Mouse (Mus musculus) forebrain, embryonic 10.5 days (tissue): ENCODE measurements around the gene Lypd9. TPM values are rescaled to one million over a fixed set of nuclear protein-coding genes. Genes with fewer than 3 reads are reported as not detected.
"Not testable (repeated sequence)": the region's sequence is repeated elsewhere in the genome, so short reads cannot be mapped to it uniquely, and the experiment has no call there.

Source experiments
- DNase-seq: peaks from one replicate; pipeline ENCODE4 v3.0.0-alpha.2; 2017; ENCODE audit warnings: low spot score; ENCODE audit errors: extremely low spot score
- H3K27ac ChIP-seq: fragments of 300-500 bp; sonication (generic); 2 replicates; pipeline ENCODE4 v1.5.1; 2016; ENCODE audit warnings: mild to moderate bottlenecking
- H3K27me3 ChIP-seq: fragments of 300-500 bp; sonication (generic); 2 replicates; pipeline ENCODE4 v1.6.1; 2016; ENCODE audit warnings: mild to moderate bottlenecking; ENCODE audit not compliant: poor library complexity, severe bottlenecking
- H3K36me3 ChIP-seq: fragments of 300-500 bp; sonication (generic); replicated peaks from 2 replicates; pipeline ENCODE4 v1.6.1; 2016; ENCODE audit warnings: mild to moderate bottlenecking, moderate library complexity
- H3K4me1 ChIP-seq: fragments of 300-500 bp; sonication (generic); 2 replicates; pipeline ENCODE4 v1.6.1; 2016
- H3K4me3 ChIP-seq: fragments of 300-500 bp; sonication (generic); 2 replicates; pipeline ENCODE4 v1.5.1; 2016; ENCODE audit warnings: mild to moderate bottlenecking, moderate library complexity
- H3K9me3 ChIP-seq: fragments of 300-500 bp; sonication (generic); 2 replicates; pipeline ENCODE4 v1.6.1; 2016; ENCODE audit warnings: mild to moderate bottlenecking, moderate library complexity
- WGBS: fragments of 180-500 bp; shearing (Covaris S2); methylation state at CpG from one replicate; pipeline ENCODE4 v1.1.7; 2016; 5-methylcytosine and 5-hydroxymethylcytosine counted together
- polyA plus RNA-seq: library from polyadenylated mRNA; unstranded; fragments of >200 nt; fragmentation: Nextera tagmentation; extraction: Ambion mirVana; gene quantifications from 2 replicates; pipeline ENCODE4 v1.2.1, GENCODE M21; 2016

Gene Lypd9
- polyA plus RNA-seq = not detected in 2 replicates

DNA sequence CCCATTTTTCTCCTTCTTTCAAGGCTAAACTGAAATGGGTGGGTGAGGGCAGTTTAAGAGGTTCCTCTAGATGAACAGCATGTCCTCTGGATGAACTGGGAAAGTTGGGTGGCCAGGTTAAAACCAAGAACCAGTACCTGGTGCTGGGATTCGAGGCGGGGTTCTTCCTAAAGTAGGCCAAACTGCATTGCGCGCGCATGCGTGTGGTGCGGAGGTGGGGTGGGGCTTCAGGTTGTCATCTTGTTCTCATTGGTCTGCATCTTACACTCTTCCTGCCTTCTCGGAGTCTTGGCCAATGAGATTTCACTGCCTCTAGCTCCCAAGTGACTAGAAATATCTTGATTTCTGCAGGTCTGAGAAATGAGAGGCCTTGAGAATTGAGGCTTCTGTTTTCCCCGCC, at the start of gene Lypd9:
Gene Lypd9 (minus strand): TSS at position 165 of the 400 bp plus-strand sequence.
- Histone ChIP-seq H3K9me3 (peaks cover 4% of the 10 kb centered on the region; the same call in 1 of the 2 replicates), H3K4me3 (no peak within 1 kb of the TSS), H3K36me3 (no peaks in the 10 kb centered on the region), H3K4me1 (no peaks in the 10 kb centered on the region), H3K27me3 (no peaks in the 10 kb centered on the region), H3K27ac (no peak within 1 kb of the TSS)
- WGBS = 93% methylated on average over 9 of the region's 9 CpGs
- DNase-seq = no peak

DNA sequence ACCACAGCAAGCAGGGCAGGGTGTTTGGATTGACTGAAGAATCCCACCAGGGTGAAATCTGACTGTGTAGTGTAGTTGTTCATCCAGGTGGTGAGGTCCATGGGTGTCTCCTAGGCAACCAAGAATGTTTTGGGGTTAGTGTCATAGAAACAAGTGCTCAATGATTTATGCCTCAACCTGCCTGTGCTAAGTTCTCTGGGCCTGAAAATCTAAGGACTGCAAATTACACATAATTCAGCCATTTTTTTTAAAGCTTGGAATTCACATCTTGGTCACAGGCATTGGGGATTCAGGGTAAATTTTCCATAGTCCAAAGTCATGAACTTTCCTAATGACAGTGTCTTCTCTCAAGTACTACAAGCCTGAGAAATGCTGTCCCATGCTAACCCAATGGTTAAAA, 49.7 kb upstream of the Lypd9 start, which contains the start of gene Olfr331:
Gene Olfr331 (minus strand): TSS at position 101 of the 400 bp plus-strand sequence.
- H3K27me3 ChIP-seq, H3K4me1 ChIP-seq, H3K9me3 ChIP-seq, DNase-seq, H3K27ac ChIP-seq, H3K4me3 ChIP-seq, H3K36me3 ChIP-seq: not testable (repeated sequence)

DNA sequence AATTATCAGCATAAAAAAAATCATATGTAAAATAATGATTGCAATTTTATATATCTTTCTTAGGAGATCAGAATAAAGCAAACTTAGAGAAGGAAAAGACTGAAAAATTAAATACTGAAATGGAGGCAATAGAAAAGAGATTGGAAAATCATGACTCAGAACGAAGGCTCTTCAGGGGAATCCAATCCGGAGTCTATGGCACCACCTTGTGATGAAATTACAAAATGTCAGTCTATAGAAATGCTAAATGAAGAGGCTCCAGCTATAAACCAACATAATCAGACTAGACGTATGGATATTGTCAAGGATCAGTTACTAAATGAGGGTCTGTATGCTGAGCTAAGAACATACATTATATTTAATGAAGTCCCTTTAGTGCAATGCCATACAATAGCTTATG, 46.6 kb upstream of the Lypd9 start:
- Histone ChIP-seq H3K36me3 (no peaks in the 10 kb centered on the region), H3K27me3 (no peaks in the 10 kb centered on the region), H3K9me3 (no peaks in the 10 kb centered on the region; the same call in 1 of the 2 replicates), H3K27ac (no peak overlapping the region), H3K4me3 (no peak overlapping the region), H3K4me1 (no peaks in the 10 kb centered on the region)
- DNase-seq = no peak
- 73% methylated on average over 3 of the region's 3 CpGs for WGBS

DNA sequence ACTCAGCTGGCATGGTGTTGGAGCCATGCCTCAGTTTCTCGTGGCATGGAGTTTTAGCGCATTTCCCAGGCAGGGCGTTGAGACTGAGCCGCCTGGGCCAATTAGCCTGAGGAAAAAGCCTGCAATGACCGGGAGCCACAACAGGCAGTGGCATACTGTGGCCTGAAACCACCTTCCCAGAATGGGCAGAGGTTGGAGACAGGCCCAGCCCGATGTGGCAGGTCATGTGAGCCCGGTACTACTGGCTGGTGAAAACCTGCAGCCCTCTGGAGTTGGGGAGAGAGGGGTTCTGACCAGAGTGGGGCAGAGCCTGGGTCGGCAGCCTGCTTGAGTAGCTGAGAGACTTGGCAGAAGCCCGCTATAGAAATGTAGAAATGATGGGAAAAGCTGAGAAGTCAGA, 46.0 kb upstream of the Lypd9 start:
- H3K9me3 ChIP-seq = no peaks in the 10 kb centered on the region; the same call in 1 of the 2 replicates
- DNase-seq = no peak
- WGBS = 84% methylated on average over 9 of the region's 9 CpGs
- H3K27me3 ChIP-seq = no peaks in the 10 kb centered on the region
- H3K36me3 ChIP-seq = no peaks in the 10 kb centered on the region
- H3K4me1 ChIP-seq = no peaks in the 10 kb centered on the region
- no peak overlapping the region for H3K4me3 ChIP-seq
- H3K27ac ChIP-seq = no peak overlapping the region

- 93% methylated on average over 2 of the region's 2 CpGs for WGBS
- H3K4me1 ChIP-seq = no peaks in the 10 kb centered on the region
- H3K9me3 ChIP-seq = no peaks in the 10 kb centered on the region; the same call in 1 of the 2 replicates
These were observed 39.7 kb upstream of the Lypd9 start, which contains the start of gene Olfr332 for GRCm38 (mm10) chr11:58492455-58492854. Olfr332 (minus strand) TSS chr11:58492555.

GRCm38 (mm10) chr11:58462170-58462569, 9.4 kb upstream of the Lypd9 start, which contains the start of gene Olfr30:
Olfr30 (minus strand) TSS chr11:58462270.
- no peak within 1 kb of the TSS for H3K4me3 ChIP-seq
- H3K36me3 ChIP-seq = no peaks in the 10 kb centered on the region
- H3K9me3 ChIP-seq = no peaks in the 10 kb centered on the region
- DNase-seq = no peak
- H3K27me3 ChIP-seq = no peaks in the 10 kb centered on the region
- H3K27ac ChIP-seq = no peak within 1 kb of the TSS
- H3K4me1 ChIP-seq = no peaks in the 10 kb centered on the region

More at GRCm38 (mm10) chr11:58492455-58492854, 39.7 kb upstream of the Lypd9 start, which contains the start of gene Olfr332:
- Histone ChIP-seq H3K27ac (no peak within 1 kb of the TSS), H3K4me3 (no peak within 1 kb of the TSS), H3K27me3 (no peaks in the 10 kb centered on the region), H3K36me3 (no peaks in the 10 kb centered on the region)
- no peak for DNase-seq

DNA sequence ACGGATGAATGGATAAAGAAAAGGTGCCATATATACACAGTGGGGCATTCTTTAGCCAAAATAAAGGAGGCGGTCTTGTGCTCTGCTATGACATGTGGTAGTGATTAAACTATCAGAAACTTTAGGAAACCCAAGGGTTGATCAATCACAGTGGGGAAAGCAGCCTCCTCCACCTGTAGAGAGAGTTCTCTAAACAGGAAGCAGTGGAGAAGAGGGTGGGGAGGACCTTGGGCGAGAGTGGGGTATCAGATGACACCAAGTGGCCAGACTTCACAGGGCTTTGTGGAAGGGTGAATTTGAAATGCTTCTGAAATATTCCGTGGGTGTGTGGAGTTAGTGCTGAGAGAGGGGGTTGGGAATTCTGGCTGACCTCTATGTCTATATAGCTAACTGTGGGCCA, 869 bp upstream of the Lypd9 start:
- Histone ChIP-seq H3K9me3 (peaks cover 4% of the 10 kb centered on the region; the same call in 1 of the 2 replicates), H3K4me1 (no peaks in the 10 kb centered on the region), H3K27ac (no peak overlapping the region), H3K4me3 (no peak overlapping the region), H3K27me3 (no peaks in the 10 kb centered on the region), H3K36me3 (no peaks in the 10 kb centered on the region)
- 59% methylated on average over 4 of the region's 4 CpGs for WGBS
- no peak for DNase-seq

DNA sequence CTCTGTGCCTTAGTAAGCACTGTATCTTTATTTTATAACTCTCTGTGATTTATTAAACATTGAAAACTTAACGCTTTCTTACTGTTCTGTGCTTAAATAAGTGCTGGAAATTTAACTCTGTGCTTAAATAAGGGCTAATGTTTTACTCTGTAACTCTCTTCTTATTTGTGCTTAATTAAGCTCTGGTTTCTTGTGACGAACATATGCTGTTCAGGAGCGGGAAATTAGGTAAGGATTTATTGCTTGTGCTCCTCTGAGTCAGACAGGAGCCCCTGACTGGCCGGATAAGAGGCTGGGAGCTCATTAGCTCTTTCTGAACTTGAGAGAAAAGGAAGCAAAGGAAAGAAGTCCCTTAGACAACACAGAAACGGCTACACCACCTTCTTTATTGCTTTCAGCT, 14.9 kb downstream of the Lypd9 start:
- no peak for DNase-seq
- Histone ChIP-seq H3K27me3 (no peaks in the 10 kb centered on the region), H3K9me3 (no peaks in the 10 kb centered on the region), H3K27ac (no peak overlapping the region), H3K4me3 (no peak overlapping the region), H3K36me3 (no peaks in the 10 kb centered on the region), H3K4me1 (no peaks in the 10 kb centered on the region)
- 67% methylated on average over 5 of the region's 5 CpGs for WGBS

DNA sequence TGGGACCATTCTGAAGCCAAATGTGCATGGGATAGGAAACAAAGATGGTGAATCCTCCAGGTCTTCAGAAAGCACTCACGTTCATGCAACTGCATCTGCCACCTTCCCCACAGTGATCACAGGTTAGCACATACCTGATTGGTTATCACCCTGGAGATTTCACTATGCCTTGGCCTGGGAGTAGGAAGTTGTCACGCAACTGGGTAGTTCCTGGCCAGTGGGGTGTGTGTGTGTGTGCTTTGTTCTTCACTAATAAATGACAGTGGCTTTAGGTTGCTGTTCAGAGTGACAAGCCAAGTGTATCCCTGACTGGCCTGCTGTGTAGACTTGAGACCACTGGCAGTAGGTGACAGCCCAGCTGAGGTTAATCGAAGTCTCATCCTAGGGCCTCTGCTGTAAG, 20.5 kb downstream of the Lypd9 start, which contains the start of gene Gm12253:
Gene Gm12253 (plus strand): TSS at position 301 of the 400 bp plus-strand sequence.
- H3K27me3 ChIP-seq = no peaks in the 10 kb centered on the region
- H3K4me1 ChIP-seq = no peaks in the 10 kb centered on the region
- H3K36me3 ChIP-seq = no peaks in the 10 kb centered on the region
- no peaks in the 10 kb centered on the region for H3K9me3 ChIP-seq
- no peak within 1 kb of the TSS for H3K4me3 ChIP-seq
- DNase-seq = no peak
- WGBS = 92% methylated on average over 3 of the region's 3 CpGs
- H3K27ac ChIP-seq = no peak within 1 kb of the TSS

DNA sequence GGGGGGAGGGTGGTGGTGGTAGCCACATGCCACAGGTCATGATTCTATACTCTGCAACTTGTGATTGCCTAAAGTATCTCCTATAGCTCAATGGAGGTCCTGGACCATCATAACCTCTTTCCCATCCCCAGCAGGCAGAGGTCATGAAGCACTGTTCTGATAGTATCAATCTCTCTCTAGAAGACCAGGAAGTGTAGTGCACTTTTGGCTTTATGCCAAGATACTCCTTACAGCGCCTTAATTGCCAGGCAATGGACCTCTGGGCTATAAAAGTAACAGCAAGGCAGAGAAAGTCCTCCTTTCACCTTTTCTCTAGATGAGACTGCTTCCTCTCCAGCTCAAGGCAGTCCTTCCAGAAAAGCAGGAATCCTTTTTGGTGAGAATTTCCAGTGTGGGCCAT, 31.9 kb downstream of the Lypd9 start, which contains the start of gene 1810065E05Rik:
Gene 1810065E05Rik (plus strand): TSS at position 297 of the 400 bp plus-strand sequence.
- no peak for DNase-seq
- 71% methylated on average over 1 of the region's 1 CpGs for WGBS
- H3K4me3 ChIP-seq = no peak within 1 kb of the TSS
- no peaks in the 10 kb centered on the region for H3K36me3 ChIP-seq
- H3K9me3 ChIP-seq = no peaks in the 10 kb centered on the region
- H3K4me1 ChIP-seq = no peaks in the 10 kb centered on the region
- H3K27ac ChIP-seq = no peak within 1 kb of the TSS
- no peaks in the 10 kb centered on the region for H3K27me3 ChIP-seq

- WGBS = 88% methylated on average over 3 of the region's 3 CpGs
These were observed 34.4 kb downstream of the Lypd9 start for GRCm38 (mm10) chr11:58418336-58418735.

GRCm38 (mm10) chr11:58408066-58408465, 44.7 kb downstream of the Lypd9 start:
- 87% methylated on average over 3 of the region's 3 CpGs for WGBS
- DNase-seq = no peak
- Histone ChIP-seq H3K27me3 (no peaks in the 10 kb centered on the region), H3K36me3 (no peaks in the 10 kb centered on the region), H3K4me1 (no peaks in the 10 kb centered on the region), H3K27ac (no peak overlapping the region), H3K4me3 (no peak overlapping the region), H3K9me3 (no peaks in the 10 kb centered on the region)

More at GRCm38 (mm10) chr11:58418336-58418735, 34.4 kb downstream of the Lypd9 start:
- Histone ChIP-seq H3K27ac (no peak overlapping the region), H3K9me3 (no peaks in the 10 kb centered on the region), H3K27me3 (no peaks in the 10 kb centered on the region), H3K4me1 (no peaks in the 10 kb centered on the region), H3K4me3 (no peak overlapping the region), H3K36me3 (no peaks in the 10 kb centered on the region)
- no peak for DNase-seq

DNA sequence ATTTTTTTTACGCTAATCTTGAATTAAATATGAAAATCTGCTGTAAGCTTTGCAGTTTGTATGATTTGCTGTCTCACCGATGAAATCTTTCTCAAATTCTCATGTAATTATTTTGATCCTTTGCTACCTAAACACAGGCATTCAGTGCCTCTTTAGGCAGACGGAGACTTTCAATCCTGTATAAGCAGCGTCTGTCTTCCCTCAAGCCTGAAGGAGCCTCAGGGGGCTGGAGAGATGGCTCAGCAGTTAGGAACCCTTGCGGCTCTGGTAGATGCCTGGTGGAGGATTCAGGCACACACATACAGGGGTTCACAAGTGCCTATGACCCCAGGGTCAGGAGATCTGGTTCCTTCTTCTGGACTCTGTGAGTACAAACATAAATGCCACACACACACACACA, 52.1 kb downstream of the Lypd9 start:
- Histone ChIP-seq H3K4me3 (no peak overlapping the region), H3K27me3 (no peaks in the 10 kb centered on the region), H3K4me1 (peaks cover 20% of the 10 kb centered on the region), H3K36me3 (no peaks in the 10 kb centered on the region), H3K27ac (0 out of 2 replicates have a peak overlapping the region, but pooled peaks have one; percentile 20), H3K9me3 (no peaks in the 10 kb centered on the region)
- 58% methylated on average over 5 of the region's 5 CpGs for WGBS
- DNase-seq = no peak
